Mouse (Mus musculus) lung, adult 2 months (tissue): ENCODE results near the gene Colca2.

Source experiments
- CTCF ChIP-seq: fragments of 200-500 bp; IDR thresholded peaks from 2 replicates; pipeline ENCODE4 v1.5.1; 2011; ENCODE audit warnings: mild to moderate bottlenecking, low read length, control low read depth; ENCODE audit not compliant: insufficient read depth
- POLR2A ChIP-seq: fragments of 200-500 bp; IDR thresholded peaks from 2 replicates; pipeline ENCODE4 v1.6.1; 2011; ENCODE audit warnings: low read depth, mild to moderate bottlenecking, control low read depth, low read length, borderline replicate concordance; ENCODE audit errors: extremely low read depth

- TF ChIP-seq POLR2A (no peak), CTCF (no peak)
Observed at GRCm38 (mm10) chr9:51273581-51274154, 4.7 kb downstream of the Colca2 start.
